Mouse (Mus musculus) erythroblast, embryonic 14.5 days (primary cell): Measurements from ENCODE around the gene Spint4.

Experiments used
- GATA1 ChIP-seq: IDR thresholded peaks from 2 replicates; pipeline ENCODE4 v1.6.1; 2012; ENCODE audit warnings: low read length, inconsistent platforms, mixed read lengths
- TAL1 ChIP-seq: IDR thresholded peaks from 3 replicates; pipeline ENCODE4 v1.6.1; 2012; ENCODE audit warnings: low read length, inconsistent platforms, mixed read lengths

DNA sequence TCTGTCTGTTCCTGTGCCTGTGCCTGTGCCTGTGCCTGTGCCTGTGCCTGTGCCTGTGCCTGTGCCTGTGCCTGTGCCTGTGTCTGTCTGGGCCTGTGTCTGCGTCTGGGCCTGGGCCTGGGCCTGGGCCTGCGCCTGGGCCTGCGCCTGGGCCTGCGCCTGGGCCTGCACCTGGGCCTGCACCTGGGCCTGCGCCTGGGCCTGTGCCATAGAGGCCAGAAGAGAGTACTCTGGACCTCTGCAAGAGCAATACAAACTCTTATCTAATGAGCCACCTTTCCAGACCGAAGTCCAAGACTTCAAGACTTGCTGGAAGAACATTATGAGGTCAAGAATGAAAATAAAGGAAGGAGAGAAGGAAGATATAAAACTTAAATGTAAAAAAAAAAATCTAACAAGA is 7.0 kb downstream of the Spint4 start:
- no peak for TF ChIP-seq GATA1
- TF ChIP-seq TAL1 = no peak
